Mouse (Mus musculus) embryonic fibroblast, embryonic 13.5 days (primary cell): Measurements from ENCODE around the gene 4930432K21Rik.

Experiments used
- CTCF ChIP-seq: IDR thresholded peaks from 2 replicates; pipeline ENCODE4 v1.5.1; 2011; ENCODE audit warnings: mild to moderate bottlenecking, control low read depth, low read length, moderate library complexity, borderline replicate concordance; ENCODE audit not compliant: insufficient read depth
- POLR2A ChIP-seq: IDR thresholded peaks from 2 replicates; pipeline ENCODE4 v1.6.1; 2011; ENCODE audit warnings: low read depth, mild to moderate bottlenecking, control low read depth, low read length, moderate library complexity

GRCm38 (mm10) chr8:84192555-84192954, 44.7 kb downstream of the 4930432K21Rik start:
- TF ChIP-seq CTCF: no peak
- TF ChIP-seq POLR2A: no peak
